In genomic region chr17:80761191-80761590, GRCm38 (mm10) we compare ENCODE assay signal across 7 mouse cellular contexts. TPM values are rescaled to one million over a fixed set of nuclear protein-coding genes. Genes with fewer than 3 reads are reported as not detected.
A peak's percentile ranks its signal among the peaks of the same experiment; 100 is the strongest.
DNase-seq lines count a peak whose midpoint lies in the region; ATAC-seq and TF ChIP-seq lines count a peak whose summit lies in the region.
"Not testable (repeated sequence)": the region's sequence is repeated elsewhere in the genome, so short reads cannot be mapped to it uniquely, and the experiment has no call there.
"Had no signal": no experiment of that assay in that cellular context is flagged by ENCODE, and none has a peak within 500 bp of the region (broad histone marks: within the 10 kb centered on the region; RNA-seq: fewer than 3 reads in every experiment).

No protein-coding gene starts in this region.

- 66% methylated on average over 8 of the region's 8 CpGs for WGBS in liver, embryonic 13.5 days (ENCODE audit: insufficient replicate concordance)

- not testable (repeated sequence) for H3K4me2 ChIP-seq in liver, embryonic 13.5 days

- H3K27ac ChIP-seq in MEL (ENCODE audit: control insufficient read depth, low read depth, low read length); layer of hippocampus, adult 2 months; liver, embryonic 13.5 days; testis, adult 2 months (ENCODE audit: control insufficient read depth, insufficient read depth, low read depth, low read length): not testable (repeated sequence)

- not testable (repeated sequence) for TF ChIP-seq EP300 in MEL (IDR thresholded peaks at IDR 0.05; ENCODE audit: low read depth in 1 of 2, low read length in 2 of 2)

- H3K4me3 ChIP-seq in MEL (ENCODE audit: control insufficient read depth in 1 of 2, insufficient read depth in 1 of 2, low read depth in 2 of 2, low read length in 2 of 2); layer of hippocampus, adult 2 months; liver, embryonic 13.5 days (replicated peaks): not testable (repeated sequence)
- peak overlapping the region; percentile 6 for H3K4me3 ChIP-seq in testis, adult 2 months (ENCODE audit: control insufficient read depth, low read depth, low read length)

- not testable (repeated sequence) for H3K9me3 ChIP-seq in MEL (replicated peaks; ENCODE audit: insufficient read depth, low read length); liver, embryonic 13.5 days (replicated peaks)

- not testable (repeated sequence) for H3K36me3 ChIP-seq in MEL (ENCODE audit: control insufficient read depth in 1 of 2, insufficient read depth in 2 of 2, low read length in 2 of 2); liver, embryonic 13.5 days; testis, adult 2 months (ENCODE audit: control insufficient read depth, insufficient read depth, low read length)

- 0 out of 2 replicates have a peak, but pooled peaks have one; percentile 7 for ATAC-seq in liver, embryonic 13.5 days (ENCODE audit: low read depth)

- TF ChIP-seq RAD21 in MEL (IDR thresholded peaks at IDR 0.05; ENCODE audit: low read depth, low read length): not testable (repeated sequence)

- not testable (repeated sequence) for H3K79me2 ChIP-seq in MEL (ENCODE audit: control insufficient read depth, insufficient read depth, low read length, poor library complexity)

- not testable (repeated sequence) for TF ChIP-seq CTCF in MEL (IDR thresholded peaks at IDR 0.05 in 2 of 3, conservative IDR thresholded peaks at IDR 0.05 in 1 of 3; ENCODE audit: control insufficient read depth in 1 of 3, insufficient read depth in 1 of 3, low read depth in 2 of 3, low read length in 3 of 3, poor library complexity in 1 of 3, severe bottlenecking in 1 of 3); testis, adult 2 months (IDR thresholded peaks at IDR 0.05; ENCODE audit: control insufficient read depth, insufficient read depth, insufficient replicate concordance, low read depth, low read length)
- 0 out of 2 replicates have a peak, but pooled peaks have one; percentile 5 for TF ChIP-seq CTCF in layer of hippocampus, adult 2 months (conservative IDR thresholded peaks at IDR 0.05)

- not testable (repeated sequence) for H3K9ac ChIP-seq in MEL (ENCODE audit: control insufficient read depth, low read depth, low read length, poor library complexity, severe bottlenecking); liver, embryonic 13.5 days

- not testable (repeated sequence) for TF ChIP-seq POLR2A in MEL (IDR thresholded peaks at IDR 0.05; ENCODE audit: control insufficient read depth in 1 of 2, insufficient read depth in 1 of 2, low read depth in 1 of 2, low read length in 2 of 2, poor library complexity in 1 of 2); testis, adult 2 months (IDR thresholded peaks at IDR 0.05; ENCODE audit: control insufficient read depth, low read depth, low read length)

- DNase-seq in ES-CJ7 (ENCODE audit: low read depth, low spot score): peak; percentile 48
- DNase-seq in MEL (ENCODE audit: low read depth, low spot score); layer of hippocampus, adult 2 months (ENCODE audit: low spot score in 2 of 2); liver, embryonic 13.5 days: not testable (repeated sequence)
- DNase-seq in R1 (ENCODE audit: low read depth, low spot score): peak; percentile 60

- not testable (repeated sequence) for H3K4me1 ChIP-seq in MEL (ENCODE audit: control insufficient read depth in 1 of 2, insufficient read depth in 2 of 2, low read length in 2 of 2); testis, adult 2 months (ENCODE audit: control insufficient read depth, insufficient read depth, low read length)
- peaks cover 11% of the 10 kb centered on the region for H3K4me1 ChIP-seq in liver, embryonic 13.5 days (replicated peaks)

- H3K27me3 ChIP-seq in MEL (ENCODE audit: control insufficient read depth in 1 of 2, insufficient read depth in 2 of 2, low read length in 2 of 2); liver, embryonic 13.5 days; testis, adult 2 months (ENCODE audit: control insufficient read depth, insufficient read depth, low read length): not testable (repeated sequence)

TF ChIP-seq in MEL, 35 proteins besides CTCF, POLR2A, EP300 and RAD21:
- TF ChIP-seq ZNF384 (IDR thresholded peaks at IDR 0.05; ENCODE audit: low read depth, low read length): peak; percentile 66
TF ChIP-seq in MEL: peak in this region for 1; not testable (repeated sequence) for 34.

RNA-seq across cellular contexts. Expression of gene Map4k3, which starts 32.9 kb away (rescaled TPM):
- total RNA-seq in MEL (2012; rRNA removed): 3.1 and 3.2 TPM in 2 replicates
- 1 to 10 TPM in 1 of 2 experiments, not detected in 1; 4.1 TPM for polyA plus RNA-seq in MEL (2012; ENCODE audit: insufficient read depth in 1 of 2, insufficient read length in 2 of 2, low read depth in 1 of 2, low replicate concordance in 2 of 2, missing spikeins in 1 of 2)
- total RNA-seq in layer of hippocampus, adult 2 months (2021): 10 to 100 TPM; 92.9 to 94.1 TPM
- 3.3 TPM in 2 replicates for polyA plus RNA-seq in liver, embryonic 13.5 days (2015; fragmentation: Nextera tagmentation; extraction: Ambion mirVana)
- 12.9 and 14.4 TPM in 2 replicates for polyA plus RNA-seq in testis, adult 2 months (2012; rRNA removed)
- polyA plus RNA-seq: G1E had no signal
